Comparison of ENCODE assay signal across 9 mouse cellular contexts in genomic region chr3:15439844-15440243, GRCm38 (mm10). TPM values are rescaled to one million over a fixed set of nuclear protein-coding genes. Genes with fewer than 3 reads are reported as not detected.
"Had no signal": no experiment of that assay in that cellular context is flagged by ENCODE, and none has a peak within 500 bp of the region (broad histone marks: within the 10 kb centered on the region; RNA-seq: fewer than 3 reads in every experiment).

No protein-coding gene starts in this region.

RNA-seq across cellular contexts. Expression of gene Sirpb1a, which starts 13.5 kb away (rescaled TPM):
- total RNA-seq: left cerebral cortex, adult 2 months; left cerebral cortex, adult 8-10 months; left cerebral cortex, postnatal 10 days; left cerebral cortex, postnatal 14 days; left cerebral cortex, postnatal 25 days; left cerebral cortex, postnatal 36 days; left cerebral cortex, postnatal 4 days; megakaryocyte-erythroid progenitor cell, adult 5-6 weeks; midbrain, postnatal 0 days had no signal
